Mouse (Mus musculus) MEL (cell line): Measurements from ENCODE around the gene Ccdc85c. TPM values are rescaled to one million over a fixed set of nuclear protein-coding genes. Genes with fewer than 3 reads are reported as not detected.
A peak's percentile ranks its signal among the peaks of the same experiment; 100 is the strongest.

Experiments used
- DNase-seq: peaks from one replicate; pipeline ENCODE4 v3.0.0; 2011; ENCODE audit warnings: low read depth, low spot score
- H3K27ac ChIP-seq: 2 replicates; pipeline ENCODE4 v1.5.1; 2012; ENCODE audit warnings: low read depth, mild to moderate bottlenecking, control low read depth, low read length, moderate library complexity; ENCODE audit not compliant: control insufficient read depth
- H3K27me3 ChIP-seq, 2 experiments: fragments of 150-350 bp in 1 of 2; sonication (generic) in 1 of 2; 2 replicates each; pipeline ENCODE4 v1.6.1; 2012; ENCODE audit warnings: low read length in 2 of 2, mild to moderate bottlenecking in 2 of 2, improper control_type of control experiment in 1 of 2, moderate library complexity in 1 of 2; ENCODE audit not compliant: insufficient read depth in 2 of 2, control insufficient read depth in 1 of 2
- H3K36me3 ChIP-seq, 2 experiments: 2 replicates each; pipeline ENCODE4 v1.6.1; 2012 to 2014; ENCODE audit warnings: low read length in 2 of 2, improper control_type of control experiment in 1 of 2, inconsistent platforms in 1 of 2, mild to moderate bottlenecking in 1 of 2; ENCODE audit not compliant: insufficient read depth in 2 of 2, control insufficient read depth in 1 of 2
- H3K4me1 ChIP-seq, 2 experiments: fragments of 150-350 bp in 1 of 2; sonication (generic) in 1 of 2; 2 replicates each; pipeline ENCODE4 v1.6.1; 2012; ENCODE audit warnings: low read length in 2 of 2, improper control_type of control experiment in 1 of 2, mild to moderate bottlenecking in 1 of 2; ENCODE audit not compliant: insufficient read depth in 2 of 2, control insufficient read depth in 1 of 2
- H3K4me3 ChIP-seq, 2 experiments: fragments of 150-350 bp in 1 of 2; sonication (generic) in 1 of 2; 2 replicates each; pipeline ENCODE4 v1.5.1; 2012; ENCODE audit warnings: low read depth in 2 of 2, low read length in 2 of 2, mild to moderate bottlenecking in 2 of 2, moderate library complexity in 2 of 2, control low read depth in 1 of 2, improper control_type of control experiment in 1 of 2; ENCODE audit not compliant: control insufficient read depth in 1 of 2, insufficient read depth in 1 of 2
- H3K79me2 ChIP-seq: 2 replicates; pipeline ENCODE4 v1.6.1; 2012; ENCODE audit warnings: mild to moderate bottlenecking, low read length, moderate library complexity; ENCODE audit not compliant: control insufficient read depth, poor library complexity, insufficient read depth
- H3K9ac ChIP-seq: 2 replicates; pipeline ENCODE4 v1.6.1; 2012; ENCODE audit warnings: low read depth, mild to moderate bottlenecking, control low read depth, low read length, moderate library complexity; ENCODE audit not compliant: control insufficient read depth, poor library complexity, severe bottlenecking
- H3K9me3 ChIP-seq: fragments of 150-350 bp; sonication (generic); replicated peaks from 2 replicates; pipeline ENCODE4 v1.6.1; 2012; ENCODE audit warnings: mild to moderate bottlenecking, low read length, improper control_type of control experiment, moderate library complexity; ENCODE audit not compliant: insufficient read depth
- BHLHE40 ChIP-seq: IDR thresholded peaks from 2 replicates; pipeline ENCODE4 v1.6.1; 2012; ENCODE audit warnings: low read depth, mild to moderate bottlenecking, inconsistent platforms, low read length, improper control_type of control experiment, borderline replicate concordance
- CHD1 ChIP-seq: IDR thresholded peaks from 2 replicates; pipeline ENCODE4 v1.6.1; 2012; ENCODE audit warnings: low read depth, mild to moderate bottlenecking, inconsistent platforms, low read length, improper control_type of control experiment
- CHD2 ChIP-seq: IDR thresholded peaks from 2 replicates; pipeline ENCODE4 v1.6.1; 2011; ENCODE audit warnings: low read length, improper control_type of control experiment
- CTCF ChIP-seq, 3 experiments: IDR thresholded peaks in 2 of 3; conservative IDR thresholded peaks in 1 of 3; 2 replicates each; pipeline ENCODE4 v1.5.1; 2011 to 2012; ENCODE audit warnings: low read length in 3 of 3, low read depth in 2 of 3, mild to moderate bottlenecking in 2 of 3, improper control_type of control experiment in 1 of 3, inconsistent platforms in 1 of 3, mixed read lengths in 1 of 3, moderate library complexity in 1 of 3; ENCODE audit not compliant: control insufficient read depth in 1 of 3, insufficient read depth in 1 of 3, poor library complexity in 1 of 3, severe bottlenecking in 1 of 3
- E2F4 ChIP-seq: IDR thresholded peaks from 2 replicates; pipeline ENCODE4 v1.6.1; 2011; ENCODE audit warnings: low read depth, low read length, improper control_type of control experiment, borderline replicate concordance
- ELF1 ChIP-seq: IDR thresholded peaks from 2 replicates; pipeline ENCODE4 v1.6.1; 2014; ENCODE audit warnings: low read depth, mild to moderate bottlenecking, inconsistent platforms, low read length, improper control_type of control experiment, moderate library complexity
- EP300 ChIP-seq, 2 experiments: IDR thresholded peaks; 2 replicates each; pipeline ENCODE4 v1.6.1; 2011; ENCODE audit warnings: improper control_type of control experiment in 2 of 2, low read length in 2 of 2, low read depth in 1 of 2, mild to moderate bottlenecking in 1 of 2
- ETS1 ChIP-seq: IDR thresholded peaks from 2 replicates; pipeline ENCODE4 v1.6.1; 2012; ENCODE audit warnings: low read depth, mild to moderate bottlenecking, inconsistent platforms, low read length, improper control_type of control experiment, moderate library complexity
- GABPA ChIP-seq: IDR thresholded peaks from 2 replicates; pipeline ENCODE4 v1.6.1; 2012; ENCODE audit warnings: low read depth, mild to moderate bottlenecking, inconsistent platforms, low read length, improper control_type of control experiment, moderate library complexity
- GATA1 ChIP-seq: IDR thresholded peaks from 2 replicates; pipeline ENCODE4 v1.6.1; 2011; ENCODE audit warnings: low read depth, low read length, improper control_type of control experiment
- JUND ChIP-seq: IDR thresholded peaks from 2 replicates; pipeline ENCODE4 v1.6.1; 2011; ENCODE audit warnings: low read depth, mild to moderate bottlenecking, improper control_type of control experiment, low read length
- KAT2A ChIP-seq: conservative IDR thresholded peaks from 2 replicates; pipeline ENCODE4 v1.6.1; 2012; ENCODE audit warnings: low read depth, low read length, improper control_type of control experiment, inconsistent platforms
- MAFK ChIP-seq: IDR thresholded peaks from 2 replicates; pipeline ENCODE4 v1.6.1; 2011; ENCODE audit warnings: low read depth, mild to moderate bottlenecking, low read length, improper control_type of control experiment, borderline replicate concordance
- MAX ChIP-seq: IDR thresholded peaks from 2 replicates; pipeline ENCODE4 v1.6.1; 2011; ENCODE audit warnings: low read length, improper control_type of control experiment
- MAZ ChIP-seq: IDR thresholded peaks from 2 replicates; pipeline ENCODE4 v1.6.1; 2012; ENCODE audit warnings: low read depth, mild to moderate bottlenecking, inconsistent platforms, low read length, improper control_type of control experiment
- MEF2A ChIP-seq: IDR thresholded peaks from 2 replicates; pipeline ENCODE4 v1.6.1; 2014; ENCODE audit warnings: low read depth, mild to moderate bottlenecking, inconsistent platforms, low read length, improper control_type of control experiment; ENCODE audit not compliant: poor library complexity, insufficient replicate concordance, severe bottlenecking; ENCODE audit errors: extremely low read depth
- MXI1 ChIP-seq: IDR thresholded peaks from 2 replicates; pipeline ENCODE4 v1.6.1; 2011; ENCODE audit warnings: mild to moderate bottlenecking, low read depth, low read length, improper control_type of control experiment
- MYB ChIP-seq: IDR thresholded peaks from 2 replicates; pipeline ENCODE4 v1.6.1; 2011; ENCODE audit warnings: mild to moderate bottlenecking, low read depth, low read length, improper control_type of control experiment
- MYC ChIP-seq: IDR thresholded peaks from 2 replicates; pipeline ENCODE4 v1.6.1; 2011; ENCODE audit warnings: low read depth, mild to moderate bottlenecking, low read length, improper control_type of control experiment, moderate library complexity
- NELFE ChIP-seq: IDR thresholded peaks from 2 replicates; pipeline ENCODE4 v1.6.1; 2011; ENCODE audit warnings: low read depth, low read length, improper control_type of control experiment
- NRF1 ChIP-seq: IDR thresholded peaks from 2 replicates; pipeline ENCODE4 v1.6.1; 2014; ENCODE audit warnings: low read depth, mild to moderate bottlenecking, inconsistent platforms, low read length, improper control_type of control experiment, moderate library complexity; ENCODE audit not compliant: poor library complexity, insufficient read depth, severe bottlenecking
- POLR2A ChIP-seq, 2 experiments: IDR thresholded peaks; 2 replicates each; pipeline ENCODE4 v1.6.1; 2011 to 2012; ENCODE audit warnings: low read length in 2 of 2, mild to moderate bottlenecking in 2 of 2, control low read depth in 1 of 2, improper control_type of control experiment in 1 of 2, low read depth in 1 of 2, moderate library complexity in 1 of 2; ENCODE audit not compliant: control insufficient read depth in 1 of 2, insufficient read depth in 1 of 2, poor library complexity in 1 of 2
- POLR2AphosphoS2 ChIP-seq: IDR thresholded peaks from 2 replicates; pipeline ENCODE4 v1.6.1; 2011; ENCODE audit warnings: low read length, improper control_type of control experiment
- POLR2AphosphoS5 ChIP-seq: IDR thresholded peaks from 2 replicates; pipeline ENCODE4 v1.6.1; 2012; ENCODE audit warnings: low read depth, borderline replicate concordance, mild to moderate bottlenecking, inconsistent platforms, low read length, moderate library complexity, mixed read lengths
- RAD21 ChIP-seq: IDR thresholded peaks from 2 replicates; pipeline ENCODE4 v1.6.1; 2011; ENCODE audit warnings: mild to moderate bottlenecking, low read depth, low read length, improper control_type of control experiment
- RCOR1 ChIP-seq: IDR thresholded peaks from 2 replicates; pipeline ENCODE4 v1.6.1; 2012; ENCODE audit warnings: low read depth, mild to moderate bottlenecking, inconsistent platforms, low read length, improper control_type of control experiment
- SIN3A ChIP-seq: IDR thresholded peaks from 2 replicates; pipeline ENCODE4 v1.6.1; 2012; ENCODE audit warnings: low read length, improper control_type of control experiment, inconsistent platforms
- SMC3 ChIP-seq: IDR thresholded peaks from 2 replicates; pipeline ENCODE4 v1.6.1; 2011; ENCODE audit warnings: low read depth, low read length, improper control_type of control experiment
- TAL1 ChIP-seq: IDR thresholded peaks from 2 replicates; pipeline ENCODE4 v1.6.1; 2012; ENCODE audit warnings: mild to moderate bottlenecking, inconsistent platforms, low read length, moderate library complexity, mixed read lengths
- TBP ChIP-seq: IDR thresholded peaks from 2 replicates; pipeline ENCODE4 v1.8.0; 2011; ENCODE audit warnings: low read depth, low read length, improper control_type of control experiment
- TCF12 ChIP-seq: IDR thresholded peaks from 2 replicates; pipeline ENCODE4 v1.6.1; 2014; ENCODE audit warnings: low read depth, mild to moderate bottlenecking, inconsistent platforms, low read length, improper control_type of control experiment, moderate library complexity
- UBTF ChIP-seq: IDR thresholded peaks from 2 replicates; pipeline ENCODE4 v1.6.1; 2012; ENCODE audit warnings: low read depth, mild to moderate bottlenecking, inconsistent platforms, low read length, improper control_type of control experiment, moderate library complexity, borderline replicate concordance; ENCODE audit not compliant: insufficient read depth
- USF1 ChIP-seq: IDR thresholded peaks from 2 replicates; pipeline ENCODE4 v1.6.1; 2014; ENCODE audit warnings: low read depth, mild to moderate bottlenecking, inconsistent platforms, low read length, improper control_type of control experiment, moderate library complexity
- USF2 ChIP-seq, 2 experiments: IDR thresholded peaks; 2 replicates each; pipeline ENCODE4 v1.6.1; 2011 to 2012; ENCODE audit warnings: improper control_type of control experiment in 2 of 2, low read length in 2 of 2, borderline replicate concordance in 1 of 2, inconsistent platforms in 1 of 2, low read depth in 1 of 2, mild to moderate bottlenecking in 1 of 2; ENCODE audit not compliant: insufficient read depth in 1 of 2
- ZC3H11A ChIP-seq: IDR thresholded peaks from 2 replicates; pipeline ENCODE4 v1.6.1; 2012; ENCODE audit warnings: low read depth, mild to moderate bottlenecking, inconsistent platforms, low read length, improper control_type of control experiment
- ZKSCAN1 ChIP-seq: IDR thresholded peaks from 2 replicates; pipeline ENCODE4 v1.6.1; 2012; ENCODE audit warnings: low read depth, mild to moderate bottlenecking, inconsistent platforms, low read length, improper control_type of control experiment, moderate library complexity
- ZMIZ1 ChIP-seq: IDR thresholded peaks from 2 replicates; pipeline ENCODE4 v1.6.1; 2012; ENCODE audit warnings: low read depth, mild to moderate bottlenecking, inconsistent platforms, low read length, improper control_type of control experiment, moderate library complexity
- ZNF384 ChIP-seq: IDR thresholded peaks from 2 replicates; pipeline ENCODE4 v1.6.1; 2012; ENCODE audit warnings: low read depth, mild to moderate bottlenecking, inconsistent platforms, low read length, improper control_type of control experiment
- polyA plus RNA-seq, 2 experiments: library from polyadenylated mRNA; stranded (reverse) in 1 of 2; unstranded in 1 of 2; fragments of >175 nt in 1 of 2; fragments of >200 nt in 1 of 2; gene quantifications; 2 replicates each; pipeline versions ENCODE4 v1.2.1 to v1.2.4; 2012; ENCODE audit warnings: low replicate concordance in 2 of 2, low read depth in 1 of 2; ENCODE audit not compliant: insufficient read length in 2 of 2, insufficient read depth in 1 of 2, missing spikeins in 1 of 2
- total RNA-seq: library from RNA; depleted of rRNA; stranded (reverse); fragments of 300-350 nt; gene quantifications from 2 replicates; pipeline ENCODE4 v1.2.3, GENCODE M21; 2012

The Ccdc85c gene
- total and polyA plus RNA-seq, 3 experiments, result 19.8 to 24.8 TPM; not detected in 1

GRCm38 (mm10) chr12:108244778-108245177 lies 30.4 kb downstream of the Ccdc85c start:
- no peaks in the 10 kb centered on the region for H3K9me3 ChIP-seq
- H3K36me3 ChIP-seq, result peaks cover 0 to 5% of the 10 kb centered on the region in 2 experiments; a peak in 1 of 4 replicates
- no peaks in the 10 kb centered on the region for H3K27me3 ChIP-seq
- H3K9ac ChIP-seq, result no peak overlapping the region
- peak; percentile 83 for DNase-seq
- no peak overlapping the region for H3K4me3 ChIP-seq
- H3K79me2 ChIP-seq, result peaks cover 5% of the 10 kb centered on the region; the same call in 1 of the 2 replicates
- no peak overlapping the region for H3K27ac ChIP-seq
- peaks cover 3 to 8% of the 10 kb centered on the region in 2 experiments; a peak in 3 of 4 replicates for H3K4me1 ChIP-seq
- TF ChIP-seq POLR2AphosphoS2 (no peak), MYB (no peak), ZMIZ1 (no peak), E2F4 (no peak), CTCF (IDR thresholded peaks at IDR 0.05 in 2 of 3, conservative IDR thresholded peaks at IDR 0.05 in 1 of 3; ENCODE audit: control insufficient read depth in 1 of 3, insufficient read depth in 1 of 3, low read depth in 2 of 3, low read length in 3 of 3, poor library complexity in 1 of 3, severe bottlenecking in 1 of 3) (no peak), MYC (no peak), GATA1 (peak; percentile 52; the same call in 1 of the 2 replicates), USF2 (IDR thresholded peaks at IDR 0.05; ENCODE audit: borderline replicate concordance in 1 of 2, insufficient read depth in 1 of 2, low read depth in 1 of 2, low read length in 2 of 2) (no peak), NELFE (no peak), TBP (no peak), SIN3A (0 out of 2 replicates have a peak, but pooled peaks have one; percentile 23), ZNF384 (no peak), USF1 (no peak), MAFK (0 out of 2 replicates have a peak, but pooled peaks have one; percentile 15), BHLHE40 (no peak), KAT2A (no peak), CHD2 (no peak), ZC3H11A (no peak), MEF2A (no peak), MAX (no peak), RCOR1 (peak; percentile 91), SMC3 (no peak), TCF12 (peak; percentile 69), RAD21 (no peak), JUND (no peak), TAL1 (peak; percentile 62), NRF1 (no peak), ETS1 (peak; percentile 74; the same call in 1 of the 2 replicates), CHD1 (no peak), UBTF (no peak), GABPA (no peak), EP300 (IDR thresholded peaks at IDR 0.05; ENCODE audit: low read depth in 1 of 2, low read length in 2 of 2) (peak; percentile 57 to 73), ZKSCAN1 (no peak), ELF1 (no peak), POLR2A (IDR thresholded peaks at IDR 0.05; ENCODE audit: control insufficient read depth in 1 of 2, insufficient read depth in 1 of 2, low read depth in 1 of 2, low read length in 2 of 2, poor library complexity in 1 of 2) (no peak), MXI1 (peak; percentile 46; the same call in 1 of the 2 replicates), POLR2AphosphoS5 (no peak), MAZ (no peak)
